Mouse (Mus musculus) kidney, adult 8-10 months (tissue): ENCODE data around the gene Cxcr5.

ENCODE experiments used
- DNase-seq, 2 experiments: peaks; one replicate each; pipeline ENCODE4 v3.0.0; 2022

Gene Cxcr5

GRCm38 (mm10) chr9:44561597-44561996 is at the start of gene Cxcr5:
Cxcr5 (minus strand) TSS chr9:44561877.
- no peak for DNase-seq

GRCm38 (mm10) chr9:44610371-44610770 is 48.7 kb upstream of the Cxcr5 start:
- no peak for DNase-seq

GRCm38 (mm10) chr9:44607306-44607705 is 45.6 kb upstream of the Cxcr5 start:
- no peak for DNase-seq

- no peak for DNase-seq
These were observed 45.0 kb upstream of the Cxcr5 start for GRCm38 (mm10) chr9:44606646-44607045.

GRCm38 (mm10) chr9:44605616-44606165 is 44.0 kb upstream of the Cxcr5 start:
- no peak for DNase-seq

- DNase-seq: peak; percentile 53 to 71
These were observed 43.3 kb upstream of the Cxcr5 start, which contains the start of gene Ddx6 for GRCm38 (mm10) chr9:44604779-44605615. Ddx6 (plus strand) TSS chr9:44604892.

GRCm38 (mm10) chr9:44604290-44604778 is 42.7 kb upstream of the Cxcr5 start:
- DNase-seq: peak; percentile 69 to 72

GRCm38 (mm10) chr9:44603454-44604289 is 42.0 kb upstream of the Cxcr5 start:
- peak; percentile 57 to 73 for DNase-seq

GRCm38 (mm10) chr9:44602766-44603165 is 41.1 kb upstream of the Cxcr5 start:
- no peak for DNase-seq

- no peak for DNase-seq
These were observed 39.1 kb upstream of the Cxcr5 start for GRCm38 (mm10) chr9:44600801-44601200.

- DNase-seq: no peak
These were observed 37.9 kb upstream of the Cxcr5 start for GRCm38 (mm10) chr9:44599616-44600015.

GRCm38 (mm10) chr9:44598899-44599495 is 37.3 kb upstream of the Cxcr5 start:
- DNase-seq: peak; percentile 54 to 62

- DNase-seq: no peak
These were observed 36.1 kb upstream of the Cxcr5 start for GRCm38 (mm10) chr9:44597742-44598141.

GRCm38 (mm10) chr9:44595537-44595930 is 33.9 kb upstream of the Cxcr5 start:
- DNase-seq: no peak

- DNase-seq: peak in 1 of 2 experiments; percentile 31
These were observed 33.3 kb upstream of the Cxcr5 start for GRCm38 (mm10) chr9:44594901-44595536.

- DNase-seq: no peak
These were observed 32.2 kb upstream of the Cxcr5 start for GRCm38 (mm10) chr9:44593886-44594285.

GRCm38 (mm10) chr9:44593221-44593620 is 31.5 kb upstream of the Cxcr5 start:
- DNase-seq: no peak

GRCm38 (mm10) chr9:44591595-44592188 is 30.0 kb upstream of the Cxcr5 start:
- no peak for DNase-seq

- DNase-seq: no peak
These were observed 29.3 kb upstream of the Cxcr5 start for GRCm38 (mm10) chr9:44590969-44591368.

- DNase-seq: no peak
These were observed 27.4 kb upstream of the Cxcr5 start for GRCm38 (mm10) chr9:44589095-44589494.

- no peak for DNase-seq
These were observed 26.9 kb upstream of the Cxcr5 start for GRCm38 (mm10) chr9:44588605-44589004.
